Mouse (Mus musculus) lung, embryonic 14.5 days (tissue): ENCODE data around the gene Olfr531. TPM values are rescaled to one million over a fixed set of nuclear protein-coding genes. Genes with fewer than 3 reads are reported as not detected.

Experiments used
- ATAC-seq: fragments of 200-750 bp; cut with Nextera tagmentation; 2 replicates; pipeline ENCODE4 v1.8.0; 2017; ENCODE audit warnings: mild to moderate bottlenecking, moderate TSS enrichment, moderate library complexity; ENCODE audit not compliant: insufficient read depth
- DNase-seq: peaks from one replicate; pipeline ENCODE4 v3.0.0-alpha.2; 2015
- H3K27ac ChIP-seq: fragments of 300-500 bp; sonication (generic); 2 replicates; pipeline ENCODE4 v1.5.1; 2014; ENCODE audit warnings: low read depth, mild to moderate bottlenecking, moderate library complexity
- H3K27me3 ChIP-seq: fragments of 300-500 bp; sonication (generic); 2 replicates; pipeline ENCODE4 v1.6.1; 2014; ENCODE audit warnings: low read length, control low read depth; ENCODE audit not compliant: insufficient read depth
- H3K36me3 ChIP-seq: fragments of 300-500 bp; sonication (generic); 2 replicates; pipeline ENCODE4 v1.6.1; 2014; ENCODE audit warnings: control low read depth; ENCODE audit not compliant: insufficient read depth
- H3K4me1 ChIP-seq: fragments of 300-500 bp; sonication (generic); 2 replicates; pipeline ENCODE4 v1.6.1; 2014; ENCODE audit warnings: antibody characterized with exemption, control low read depth; ENCODE audit not compliant: insufficient read depth
- H3K4me2 ChIP-seq: fragments of 300-500 bp; sonication (generic); 2 replicates; pipeline ENCODE4 v1.6.1; 2014; ENCODE audit warnings: mild to moderate bottlenecking
- H3K4me3 ChIP-seq: fragments of 300-500 bp; sonication (generic); 2 replicates; pipeline ENCODE4 v1.5.1; 2014; ENCODE audit warnings: low read depth, low read length
- H3K9ac ChIP-seq: fragments of 300-500 bp; sonication (generic); 2 replicates; pipeline ENCODE4 v1.6.1; 2014
- H3K9me3 ChIP-seq: fragments of 300-500 bp; sonication (generic); 2 replicates; pipeline ENCODE4 v1.6.1; 2016; ENCODE audit warnings: low read depth, low read length, control low read depth
- CTCF ChIP-seq: IDR thresholded peaks from 2 replicates; pipeline ENCODE4 v1.5.1; 2016; ENCODE audit warnings: antibody characterized with exemption, low read depth
- WGBS: fragments of 180-500 bp; shearing (Covaris S2); extraction: QIAGEN DNeasy Blood & Tissue Kit; methylation state at CpG from one replicate; pipeline ENCODE4 v1.1.7; 2014; 5-methylcytosine and 5-hydroxymethylcytosine counted together
- polyA plus RNA-seq: library from polyadenylated mRNA; unstranded; fragments of >200 nt; fragmentation: Nextera tagmentation; extraction: Ambion mirVana; gene quantifications from 2 replicates; pipeline ENCODE4 v1.2.1, GENCODE M21; 2014

The Olfr531 gene
- polyA plus RNA-seq: not detected in 2 replicates

GRCm38 (mm10) chr7:140402818-140403217 lies at the start of gene Olfr531:
TSS of gene Olfr531 (minus strand) at chr7:140402918.
- H3K4me1 ChIP-seq: no peaks in the 10 kb centered on the region
- no peak within 1 kb of the TSS for H3K27ac ChIP-seq
- H3K4me2 ChIP-seq: no peak within 1 kb of the TSS
- H3K27me3 ChIP-seq: no peaks in the 10 kb centered on the region
- H3K36me3 ChIP-seq: no peaks in the 10 kb centered on the region
- DNase-seq (no peak), ATAC-seq (no peak)
- no peak within 1 kb of the TSS for H3K9ac ChIP-seq
- H3K9me3 ChIP-seq: no peaks in the 10 kb centered on the region
- 78% methylated on average over 1 of the region's 1 CpGs for WGBS
- H3K4me3 ChIP-seq: no peak within 1 kb of the TSS
- TF ChIP-seq CTCF: no peak

- no peak overlapping the region for H3K4me2 ChIP-seq
- DNase-seq (no peak), ATAC-seq (no peak)
- H3K9ac ChIP-seq: no peak overlapping the region
- no peaks in the 10 kb centered on the region for H3K4me1 ChIP-seq
- no peak for TF ChIP-seq CTCF
- no peaks in the 10 kb centered on the region for H3K27me3 ChIP-seq
- H3K9me3 ChIP-seq: no peaks in the 10 kb centered on the region
- H3K36me3 ChIP-seq: no peaks in the 10 kb centered on the region
- no peak overlapping the region for H3K4me3 ChIP-seq
- no peak overlapping the region for H3K27ac ChIP-seq
- WGBS: 81% methylated on average over 1 of the region's 1 CpGs
Measured at GRCm38 (mm10) chr7:140443141-140443540, 40.4 kb upstream of the Olfr531 start.

- TF ChIP-seq CTCF: no peak
- H3K9ac ChIP-seq: no peak within 1 kb of the TSS
- DNase-seq (no peak), ATAC-seq (no peak)
- no peaks in the 10 kb centered on the region for H3K4me1 ChIP-seq
- no peaks in the 10 kb centered on the region for H3K9me3 ChIP-seq
- no peak within 1 kb of the TSS for H3K4me3 ChIP-seq
- no peaks in the 10 kb centered on the region for H3K36me3 ChIP-seq
- no peak within 1 kb of the TSS for H3K4me2 ChIP-seq
- no peaks in the 10 kb centered on the region for H3K27me3 ChIP-seq
- WGBS: 100% methylated on average over 1 of the region's 1 CpGs
- H3K27ac ChIP-seq: no peak within 1 kb of the TSS
Measured at GRCm38 (mm10) chr7:140421539-140421938, 18.8 kb upstream of the Olfr531 start, which contains the start of gene Olfr532. TSS of gene Olfr532 (minus strand) at chr7:140421639.

GRCm38 (mm10) chr7:140376911-140377310 lies 25.8 kb downstream of the Olfr531 start:
- Histone ChIP-seq H3K9me3 (no peaks in the 10 kb centered on the region), H3K4me2 (no peak overlapping the region), H3K36me3 (no peaks in the 10 kb centered on the region), H3K4me3 (no peak overlapping the region), H3K27me3 (no peaks in the 10 kb centered on the region), H3K9ac (no peak overlapping the region), H3K27ac (no peak overlapping the region), H3K4me1 (no peaks in the 10 kb centered on the region)
- TF ChIP-seq CTCF: no peak
- 96% methylated on average over 2 of the region's 2 CpGs for WGBS
- ATAC-seq (no peak), DNase-seq (no peak)

- no peak for DNase-seq
- Histone ChIP-seq H3K9me3 (no peaks in the 10 kb centered on the region), H3K36me3 (no peaks in the 10 kb centered on the region), H3K27me3 (no peaks in the 10 kb centered on the region), H3K4me1 (no peaks in the 10 kb centered on the region), H3K4me3 (no peak within 1 kb of the TSS), H3K9ac (no peak within 1 kb of the TSS), H3K4me2 (no peak within 1 kb of the TSS), H3K27ac (no peak within 1 kb of the TSS)
- WGBS: 38% methylated on average over 1 of the region's 1 CpGs
- no peak for TF ChIP-seq CTCF
- no peak for ATAC-seq
Measured at GRCm38 (mm10) chr7:140376231-140376630, 26.5 kb downstream of the Olfr531 start, which contains the start of gene Olfr530. TSS of gene Olfr530 (minus strand) at chr7:140376331.

- Histone ChIP-seq H3K4me3 (no peak overlapping the region), H3K36me3 (no peaks in the 10 kb centered on the region), H3K9ac (no peak overlapping the region), H3K4me1 (no peaks in the 10 kb centered on the region), H3K4me2 (no peak overlapping the region), H3K27me3 (no peaks in the 10 kb centered on the region), H3K9me3 (no peaks in the 10 kb centered on the region), H3K27ac (no peak overlapping the region)
- WGBS: 67% methylated on average over 4 of the region's 4 CpGs
- DNase-seq: no peak
- TF ChIP-seq CTCF: no peak
- no peak for ATAC-seq
Measured at GRCm38 (mm10) chr7:140374300-140374699, 28.4 kb downstream of the Olfr531 start.

- Histone ChIP-seq H3K4me2 (no peak within 1 kb of the TSS), H3K4me1 (no peaks in the 10 kb centered on the region), H3K4me3 (no peak within 1 kb of the TSS), H3K27me3 (no peaks in the 10 kb centered on the region), H3K9me3 (no peaks in the 10 kb centered on the region), H3K27ac (no peak within 1 kb of the TSS), H3K36me3 (no peaks in the 10 kb centered on the region), H3K9ac (no peak within 1 kb of the TSS)
- ATAC-seq (no peak), DNase-seq (no peak)
- 64% methylated on average over 3 of the region's 3 CpGs for WGBS
- no peak for TF ChIP-seq CTCF
Measured at GRCm38 (mm10) chr7:140361571-140361970, 41.1 kb downstream of the Olfr531 start, which contains the start of gene Olfr60. TSS of gene Olfr60 (minus strand) at chr7:140361671.

Other genes starting within 250 kb of the Olfr531 start
- gene Sprn, start 248.0 kb downstream of the Olfr531 start, polyA plus RNA-seq: 0.12 and 0.20 TPM in 2 replicates
- not detected in 2 replicates for gene Olfr522, start 238.2 kb downstream of the Olfr531 start, polyA plus RNA-seq
- gene Olfr523, start 229.7 kb downstream of the Olfr531 start, polyA plus RNA-seq: not detected in 2 replicates
- gene Olfr524, start 197.0 kb downstream of the Olfr531 start, polyA plus RNA-seq: not detected in 2 replicates
- not detected in 2 replicates for gene Cd163l1, start 184.7 kb downstream of the Olfr531 start, polyA plus RNA-seq
- gene 5830411N06Rik, start 155.6 kb downstream of the Olfr531 start, polyA plus RNA-seq: not detected in 2 replicates
- gene Olfr525, start 82.1 kb downstream of the Olfr531 start, polyA plus RNA-seq: not detected in 2 replicates
- gene Olfr527, start 68.9 kb downstream of the Olfr531 start, polyA plus RNA-seq: not detected in 2 replicates
- not detected in 2 replicates for gene Olfr60, start 41.2 kb downstream of the Olfr531 start, polyA plus RNA-seq
- not detected in 2 replicates for gene Olfr530, start 26.6 kb downstream of the Olfr531 start, polyA plus RNA-seq
- gene Olfr532, start 18.7 kb upstream of the Olfr531 start, polyA plus RNA-seq: not detected in 2 replicates
- not detected in 2 replicates for gene Olfr533, start 60.5 kb upstream of the Olfr531 start, polyA plus RNA-seq
- gene Olfr535, start 81.3 kb upstream of the Olfr531 start, polyA plus RNA-seq: not detected in 2 replicates
- gene Olfr536, start 104.5 kb upstream of the Olfr531 start, polyA plus RNA-seq: not detected in 2 replicates
- not detected in 2 replicates for gene Olfr538, start 165.0 kb upstream of the Olfr531 start, polyA plus RNA-seq
- gene Olfr46, start 198.4 kb upstream of the Olfr531 start, polyA plus RNA-seq: not detected in 2 replicates
- not detected in 2 replicates for gene Olfr61, start 226.1 kb upstream of the Olfr531 start, polyA plus RNA-seq
- gene Olfr53, start 243.5 kb upstream of the Olfr531 start, polyA plus RNA-seq: not detected in 2 replicates